Mouse (Mus musculus) testis, adult 2 months (tissue): ENCODE results near the gene Usf1. TPM values are rescaled to one million over a fixed set of nuclear protein-coding genes. Genes with fewer than 3 reads are reported as not detected.

ENCODE experiments used
- H3K27ac ChIP-seq: fragments of 200-500 bp; 2 replicates; pipeline ENCODE4 v1.5.1; 2012; ENCODE audit warnings: low read depth, low read length; ENCODE audit not compliant: control insufficient read depth, insufficient read depth
- H3K27me3 ChIP-seq: fragments of 200-500 bp; 2 replicates; pipeline ENCODE4 v1.6.1; 2012; ENCODE audit warnings: mild to moderate bottlenecking, low read length, moderate library complexity; ENCODE audit not compliant: control insufficient read depth, insufficient read depth
- H3K36me3 ChIP-seq: fragments of 200-500 bp; 2 replicates; pipeline ENCODE4 v1.6.1; 2012; ENCODE audit warnings: mild to moderate bottlenecking, low read length; ENCODE audit not compliant: control insufficient read depth, insufficient read depth
- H3K4me1 ChIP-seq: fragments of 200-500 bp; 2 replicates; pipeline ENCODE4 v1.6.1; 2012; ENCODE audit warnings: low read length; ENCODE audit not compliant: control insufficient read depth, insufficient read depth
- H3K4me3 ChIP-seq: fragments of 200-500 bp; 2 replicates; pipeline ENCODE4 v1.5.1; 2012; ENCODE audit warnings: low read depth, mild to moderate bottlenecking, low read length, moderate library complexity, mixed read lengths; ENCODE audit not compliant: control insufficient read depth
- CTCF ChIP-seq: fragments of 200-500 bp; IDR thresholded peaks from 2 replicates; pipeline ENCODE4 v1.5.1; 2012; ENCODE audit warnings: low read depth, mild to moderate bottlenecking, inconsistent platforms, low read length, moderate library complexity; ENCODE audit not compliant: control insufficient read depth, insufficient read depth, insufficient replicate concordance
- POLR2A ChIP-seq: fragments of 200-500 bp; IDR thresholded peaks from 2 replicates; pipeline ENCODE4 v1.6.1; 2012; ENCODE audit warnings: low read depth, mild to moderate bottlenecking, inconsistent platforms, low read length, moderate library complexity; ENCODE audit not compliant: control insufficient read depth
- polyA plus RNA-seq: library from polyadenylated mRNA; depleted of rRNA; stranded (reverse); fragments of >200 nt; gene quantifications from 2 replicates; pipeline ENCODE4 v1.2.3, GENCODE M21; 2012; rRNA removed

Usf1 gene
- polyA plus RNA-seq, 1 experiment, result 28.8 TPM

DNA sequence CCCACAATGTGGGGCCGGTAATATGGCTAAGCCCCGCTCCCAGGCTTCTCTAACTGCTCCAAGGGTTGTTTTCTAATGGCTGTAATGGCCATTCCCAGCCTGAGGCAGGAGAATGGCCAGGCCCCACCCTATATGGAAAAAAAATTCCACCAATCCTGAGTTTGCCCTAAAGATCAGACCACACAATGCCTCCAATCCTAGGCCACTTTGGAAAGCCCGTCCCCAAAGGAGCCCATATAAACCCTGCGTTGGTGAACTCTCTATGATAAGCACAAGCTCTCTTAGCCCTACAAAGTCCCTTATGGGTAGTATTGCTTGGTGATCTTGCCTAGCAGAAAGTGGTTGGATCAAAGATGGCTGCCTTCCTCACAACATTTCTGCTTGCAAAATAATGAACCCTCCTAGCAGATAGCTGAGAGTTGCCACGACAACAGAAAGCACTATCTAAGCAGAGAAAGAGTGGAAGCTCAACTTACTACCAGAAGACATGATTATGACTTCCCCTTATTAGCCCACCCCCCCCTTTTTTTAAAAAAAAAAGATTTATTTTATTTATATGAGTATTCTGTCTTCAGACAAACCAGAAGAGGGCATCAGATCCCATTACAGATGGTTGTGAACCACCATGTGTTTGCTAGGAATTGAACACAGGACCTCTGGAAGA lies 54.8 kb downstream of the Usf1 start:
- Histone ChIP-seq H3K36me3 (no peaks in the 10 kb centered on the region), H3K27ac (no peak overlapping the region), H3K4me1 (no peaks in the 10 kb centered on the region), H3K27me3 (no peaks in the 10 kb centered on the region), H3K4me3 (no peak overlapping the region)
- TF ChIP-seq CTCF (no peak), POLR2A (no peak)

DNA sequence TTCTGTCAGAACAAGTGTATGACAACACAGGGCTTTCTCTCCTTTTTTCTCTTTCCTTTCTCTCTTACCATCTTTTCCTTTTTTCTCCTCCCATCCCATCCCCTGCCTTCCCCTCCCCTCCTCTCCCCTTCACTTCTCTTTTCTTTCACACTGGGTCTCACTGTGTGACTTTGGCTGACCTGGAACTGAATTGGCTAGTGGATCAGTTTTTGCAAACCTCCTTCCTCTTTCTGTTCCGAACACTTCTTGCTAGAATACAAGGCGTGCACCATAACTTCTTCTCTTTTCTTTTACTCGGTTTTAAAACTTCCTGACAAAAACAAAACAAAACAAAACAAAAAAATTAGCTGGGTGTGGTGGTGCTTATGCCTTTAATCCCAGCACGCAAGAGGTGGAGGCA lies 55.5 kb downstream of the Usf1 start:
- TF ChIP-seq POLR2A (no peak), CTCF (no peak)

More for the DNA sequence above, 55.5 kb downstream of the Usf1 start:
- Histone ChIP-seq H3K36me3 (no peaks in the 10 kb centered on the region), H3K4me1 (no peaks in the 10 kb centered on the region), H3K27ac (no peak overlapping the region), H3K4me3 (no peak overlapping the region), H3K27me3 (no peaks in the 10 kb centered on the region)

Other genes with a start within 250 kb of the Usf1 start
- gene Pcp4l1, start 215.0 kb upstream of the Usf1 start, polyA plus RNA-seq, result 2.9 and 4.6 TPM in 2 replicates
- gene Nr1i3, start 197.3 kb upstream of the Usf1 start, polyA plus RNA-seq, result 0.04 and 0.16 TPM in 2 replicates
- 4.5 and 6.5 TPM in 2 replicates for gene Tomm40l, start 188.8 kb upstream of the Usf1 start, polyA plus RNA-seq
- gene Apoa2, start 186.3 kb upstream of the Usf1 start, polyA plus RNA-seq, result 8.0 and 8.3 TPM in 2 replicates
- gene Fcer1g, start 176.9 kb upstream of the Usf1 start, polyA plus RNA-seq, result 5.8 and 8.2 TPM in 2 replicates
- 0.52 and 1.0 TPM in 2 replicates for gene Adamts4, start 160.9 kb upstream of the Usf1 start, polyA plus RNA-seq
- 86.0 and 91.4 TPM in 2 replicates for gene Ndufs2, start 159.9 kb upstream of the Usf1 start, polyA plus RNA-seq
- gene B4galt3, start 141.0 kb upstream of the Usf1 start, polyA plus RNA-seq, result 25.0 and 32.3 TPM in 2 replicates
- 7.1 and 8.7 TPM in 2 replicates for gene Ppox, start 130.1 kb upstream of the Usf1 start, polyA plus RNA-seq
- 38.4 and 38.7 TPM in 2 replicates for gene Usp21, start 123.3 kb upstream of the Usf1 start, polyA plus RNA-seq
- 19.1 and 20.0 TPM in 2 replicates for gene Ufc1, start 116.3 kb upstream of the Usf1 start, polyA plus RNA-seq
- gene Dedd, start 82.2 kb upstream of the Usf1 start, polyA plus RNA-seq, result 158 and 176 TPM in 2 replicates
- gene Nit1, start 65.7 kb upstream of the Usf1 start, polyA plus RNA-seq, result 74.2 and 82.8 TPM in 2 replicates
- gene Pfdn2, start 65.6 kb upstream of the Usf1 start, polyA plus RNA-seq, result 23.9 and 25.8 TPM in 2 replicates
- 10.6 and 10.9 TPM in 2 replicates for gene Klhdc9, start 50.5 kb upstream of the Usf1 start, polyA plus RNA-seq
- gene Nectin4, start 41.2 kb upstream of the Usf1 start, polyA plus RNA-seq, result 6.5 and 8.5 TPM in 2 replicates
- 8.0 and 11.5 TPM in 2 replicates for gene Arhgap30, start 22.4 kb upstream of the Usf1 start, polyA plus RNA-seq
- gene Tstd1, start 7.6 kb downstream of the Usf1 start, polyA plus RNA-seq, result 0.82 and 1.4 TPM in 2 replicates
- gene F11r, start 26.2 kb downstream of the Usf1 start, polyA plus RNA-seq, result 20.2 and 28.6 TPM in 2 replicates
- 2.2 TPM in 2 replicates for gene Alyref2, start 92.2 kb downstream of the Usf1 start, polyA plus RNA-seq
- gene Itln1, start 124.0 kb downstream of the Usf1 start, polyA plus RNA-seq, result 0.47 and 0.59 TPM in 2 replicates
- 0.12 and 0.16 TPM in 2 replicates for gene Cd244a, start 147.9 kb downstream of the Usf1 start, polyA plus RNA-seq
- gene Ly9, start 196.1 kb downstream of the Usf1 start, polyA plus RNA-seq, result 0.81 and 0.84 TPM in 2 replicates
- 16.0 and 19.5 TPM in 2 replicates for gene Slamf7, start 241.7 kb downstream of the Usf1 start, polyA plus RNA-seq